Mouse (Mus musculus) brown adipose tissue, adult 24 weeks (tissue): Measurements from ENCODE around the gene Etl4. TPM values are rescaled to one million over a fixed set of nuclear protein-coding genes. Genes with fewer than 3 reads are reported as not detected.

Source experiments
- H3K27ac ChIP-seq: fragments of 200-500 bp; replicated peaks from 2 replicates; pipeline ENCODE4 v1.5.1; 2012; ENCODE audit warnings: low read depth, mild to moderate bottlenecking, low read length
- H3K4me1 ChIP-seq: fragments of 200-500 bp; 2 replicates; pipeline ENCODE4 v1.6.1; 2012; ENCODE audit warnings: low read length, mixed read lengths; ENCODE audit not compliant: control insufficient read depth, insufficient read depth, insufficient read length
- H3K4me3 ChIP-seq: fragments of 200-500 bp; 2 replicates; pipeline ENCODE4 v1.5.1; 2012; ENCODE audit warnings: low read depth, mild to moderate bottlenecking, low read length, moderate library complexity; ENCODE audit not compliant: insufficient read depth
- polyA plus RNA-seq: library from polyadenylated mRNA; stranded (reverse); fragments of >200 nt; gene quantifications from 2 replicates; pipeline ENCODE4 v1.2.4, GENCODE M21; 2012; ENCODE audit not compliant: missing spikeins, insufficient read depth, insufficient read length

Gene Etl4
- polyA plus RNA-seq, 1 experiment = 8.9 TPM

DNA sequence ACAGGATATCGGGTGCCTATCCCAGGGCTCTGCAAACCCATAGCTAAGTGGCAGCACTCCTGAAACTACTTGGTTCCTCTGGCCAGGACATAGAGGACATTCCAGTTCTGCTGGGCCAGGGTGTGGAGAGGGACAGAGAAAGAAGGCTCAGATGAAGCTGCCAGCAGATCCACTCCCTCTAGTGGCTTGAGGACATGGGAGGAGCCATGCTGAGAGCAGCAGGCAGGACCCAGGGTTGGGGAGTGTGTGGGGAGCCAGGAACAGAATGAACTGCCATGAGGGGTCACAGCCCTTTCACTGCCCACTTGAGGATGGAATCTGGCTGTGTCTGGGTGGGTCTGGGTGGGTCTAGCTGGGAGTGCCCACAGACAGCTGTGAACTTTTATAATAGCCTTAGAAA, 784.2 kb downstream of the Etl4 start:
- H3K4me3 ChIP-seq = no peak overlapping the region
- H3K27ac ChIP-seq = no peak overlapping the region
- H3K4me1 ChIP-seq = peaks cover 4% of the 10 kb centered on the region

DNA sequence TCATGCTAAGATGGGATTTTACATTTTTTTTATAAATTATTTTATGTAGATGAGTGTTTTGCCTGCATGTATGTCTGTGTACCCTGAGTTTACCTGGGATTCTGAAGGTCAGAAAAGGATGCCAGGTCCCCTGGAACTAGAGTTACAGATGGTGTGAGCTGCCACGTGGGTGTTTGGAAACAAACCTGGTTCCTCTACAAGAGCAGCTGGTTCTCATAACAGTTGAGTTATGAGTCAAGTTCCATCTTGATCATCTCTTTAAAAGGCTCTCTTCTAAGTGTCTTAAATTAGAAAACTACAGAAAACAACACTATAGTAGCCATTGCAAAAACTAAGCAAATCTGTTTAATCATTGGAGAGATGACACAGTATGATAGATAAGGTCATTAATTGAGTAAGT, 788.1 kb downstream of the Etl4 start:
- no peak overlapping the region for H3K4me3 ChIP-seq
- H3K4me1 ChIP-seq = peaks cover 4% of the 10 kb centered on the region
- H3K27ac ChIP-seq = no peak overlapping the region

DNA sequence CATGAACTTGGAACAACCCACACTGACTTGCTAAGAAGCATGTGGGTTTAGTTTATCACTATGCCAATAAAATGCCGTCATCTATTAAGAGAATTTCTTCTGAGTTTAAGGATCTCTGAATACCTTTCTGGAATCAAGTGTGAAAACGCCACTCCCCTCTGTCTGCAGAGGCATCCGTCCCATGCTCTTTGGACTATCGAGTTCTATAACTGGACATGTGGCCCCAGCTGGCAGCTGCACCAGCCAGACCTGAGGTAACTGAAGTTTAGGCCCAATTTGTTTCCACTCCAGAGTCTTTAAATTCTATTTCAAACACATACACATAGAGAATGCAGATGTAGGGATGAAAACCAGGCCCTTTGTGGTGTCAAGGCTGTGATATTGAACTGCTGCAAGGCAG, 795.5 kb downstream of the Etl4 start:
- no peaks in the 10 kb centered on the region for H3K4me1 ChIP-seq
- H3K27ac ChIP-seq = no peak overlapping the region
- H3K4me3 ChIP-seq = no peak overlapping the region

DNA sequence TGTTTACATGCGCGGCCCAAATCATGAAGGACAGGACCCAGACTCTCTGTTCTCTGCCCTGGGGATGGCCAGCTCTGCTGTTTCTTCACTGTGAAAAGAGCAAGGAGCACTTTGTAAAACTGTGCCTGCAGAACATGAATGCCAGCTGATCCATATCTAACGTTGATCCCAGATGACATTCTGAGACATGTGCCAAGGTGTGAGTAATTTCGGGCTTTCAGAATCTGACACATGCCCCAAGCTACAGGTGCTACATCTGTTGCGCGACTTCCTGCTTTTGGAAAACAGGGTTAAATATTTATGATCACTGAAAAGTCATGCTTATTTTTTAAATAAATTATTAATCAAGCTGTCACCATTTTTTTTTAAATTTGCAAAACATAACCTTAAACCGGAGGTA, 801.0 kb downstream of the Etl4 start:
- H3K4me3 ChIP-seq = no peak overlapping the region
- no peak overlapping the region for H3K27ac ChIP-seq

DNA sequence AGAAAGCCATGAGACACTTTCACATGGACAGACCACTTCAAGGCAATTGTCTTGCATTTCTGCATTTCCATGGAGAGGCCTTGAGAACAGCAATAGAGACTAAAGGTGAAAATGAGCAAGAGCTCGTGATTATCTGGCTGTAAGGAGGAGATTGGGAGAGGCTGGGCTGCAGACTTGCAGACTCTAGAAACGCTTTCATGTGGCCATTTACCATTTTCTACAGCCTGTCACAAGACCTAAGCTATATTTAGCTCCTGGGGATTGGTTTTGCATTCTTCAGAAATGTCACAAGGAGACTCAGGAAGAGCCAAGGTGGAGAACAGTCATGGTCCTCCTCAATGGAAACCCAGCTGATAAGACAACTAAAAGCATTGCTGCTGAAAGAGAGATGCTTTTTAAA, 801.4 kb downstream of the Etl4 start:
- Histone ChIP-seq H3K4me1 (no peaks in the 10 kb centered on the region), H3K4me3 (no peak overlapping the region), H3K27ac (no peak overlapping the region)

More for the DNA sequence above, 801.0 kb downstream of the Etl4 start:
- no peaks in the 10 kb centered on the region for H3K4me1 ChIP-seq

DNA sequence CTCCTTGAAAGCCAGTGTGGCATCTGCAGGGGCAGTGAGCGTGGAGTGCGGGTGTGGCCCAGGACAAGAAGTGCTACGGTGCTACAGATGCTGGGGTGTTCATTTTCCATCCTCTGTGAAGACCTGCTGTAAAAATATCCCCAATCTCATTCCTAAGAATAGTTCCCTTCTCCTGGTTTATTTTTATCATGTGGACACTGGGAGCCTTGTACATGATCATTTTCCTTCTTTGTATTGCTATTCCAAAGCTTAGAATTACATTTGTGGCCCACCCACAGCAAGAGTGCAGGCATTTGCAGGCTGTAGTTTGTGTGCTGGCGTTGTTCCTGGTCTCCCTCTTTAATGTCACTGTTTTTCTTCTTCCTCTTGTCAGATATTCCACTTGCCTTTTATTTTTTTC, 809.5 kb downstream of the Etl4 start:
- Histone ChIP-seq H3K4me3 (no peak overlapping the region), H3K27ac (no peak overlapping the region), H3K4me1 (peaks cover 4% of the 10 kb centered on the region; the same call in 1 of the 2 replicates)

DNA sequence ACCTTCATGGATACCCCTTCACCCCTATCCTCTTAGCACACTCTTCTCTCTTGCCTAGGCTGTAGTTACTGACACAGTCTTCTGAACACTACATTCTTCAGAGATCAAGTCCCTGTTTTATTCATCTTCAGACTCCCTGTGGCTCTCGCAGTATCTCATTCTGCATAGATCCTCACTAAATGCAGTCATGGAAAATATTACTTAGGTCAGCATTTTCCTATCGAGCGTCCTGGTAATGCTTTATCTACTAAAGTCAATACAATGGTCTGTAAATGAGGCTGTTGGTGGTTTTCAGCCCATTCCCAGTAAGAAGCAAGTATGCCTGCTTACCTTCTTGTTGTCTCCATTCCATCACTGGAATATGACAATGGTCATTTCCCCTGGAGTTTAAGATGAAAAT, 811.5 kb downstream of the Etl4 start:
- Histone ChIP-seq H3K4me1 (peaks cover 6% of the 10 kb centered on the region), H3K27ac (no peak overlapping the region), H3K4me3 (no peak overlapping the region)

DNA sequence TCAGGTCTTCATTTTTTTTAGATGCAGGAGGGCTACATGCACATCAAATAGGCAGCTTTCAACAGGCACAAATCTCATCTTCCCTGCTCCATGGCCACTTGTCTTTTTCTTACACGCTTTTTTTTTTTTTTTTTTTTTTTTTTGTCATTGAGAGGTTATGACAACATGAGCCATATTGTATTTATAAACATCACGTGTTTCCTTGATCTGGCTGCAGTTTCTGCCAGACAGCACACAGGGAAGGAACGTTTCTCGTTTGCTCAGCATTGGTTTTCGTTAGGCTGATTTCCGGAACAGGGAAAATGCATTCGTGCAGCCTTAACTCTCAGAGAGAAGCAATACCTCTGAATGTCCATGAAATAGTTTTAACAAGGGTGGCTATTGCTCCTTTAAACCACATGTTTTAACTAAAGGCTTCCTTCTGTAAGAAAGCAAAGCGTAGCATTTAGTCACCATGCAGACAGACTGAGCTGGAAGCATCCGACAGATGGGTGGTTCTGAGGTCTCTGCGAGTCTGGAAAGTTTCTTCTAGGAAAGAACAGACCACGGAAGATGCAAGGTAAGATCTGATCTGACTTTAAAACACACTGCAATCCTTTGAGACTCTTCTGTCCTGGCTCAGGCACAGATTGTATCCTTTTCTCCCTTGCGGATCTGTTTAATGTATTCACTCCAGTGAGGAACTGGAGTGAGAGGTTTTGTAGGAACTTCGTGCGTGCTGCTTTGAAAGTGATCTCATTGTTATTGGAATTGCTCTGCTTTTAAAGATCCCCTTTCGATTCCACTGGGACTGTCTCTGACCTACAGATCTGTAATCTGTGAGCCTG, 812.8 kb downstream of the Etl4 start:
- peak overlapping the region; percentile 28; the same call in 1 of the 2 replicates for H3K4me3 ChIP-seq
- H3K4me1 ChIP-seq = peaks cover 11% of the 10 kb centered on the region
- no peak overlapping the region for H3K27ac ChIP-seq

DNA sequence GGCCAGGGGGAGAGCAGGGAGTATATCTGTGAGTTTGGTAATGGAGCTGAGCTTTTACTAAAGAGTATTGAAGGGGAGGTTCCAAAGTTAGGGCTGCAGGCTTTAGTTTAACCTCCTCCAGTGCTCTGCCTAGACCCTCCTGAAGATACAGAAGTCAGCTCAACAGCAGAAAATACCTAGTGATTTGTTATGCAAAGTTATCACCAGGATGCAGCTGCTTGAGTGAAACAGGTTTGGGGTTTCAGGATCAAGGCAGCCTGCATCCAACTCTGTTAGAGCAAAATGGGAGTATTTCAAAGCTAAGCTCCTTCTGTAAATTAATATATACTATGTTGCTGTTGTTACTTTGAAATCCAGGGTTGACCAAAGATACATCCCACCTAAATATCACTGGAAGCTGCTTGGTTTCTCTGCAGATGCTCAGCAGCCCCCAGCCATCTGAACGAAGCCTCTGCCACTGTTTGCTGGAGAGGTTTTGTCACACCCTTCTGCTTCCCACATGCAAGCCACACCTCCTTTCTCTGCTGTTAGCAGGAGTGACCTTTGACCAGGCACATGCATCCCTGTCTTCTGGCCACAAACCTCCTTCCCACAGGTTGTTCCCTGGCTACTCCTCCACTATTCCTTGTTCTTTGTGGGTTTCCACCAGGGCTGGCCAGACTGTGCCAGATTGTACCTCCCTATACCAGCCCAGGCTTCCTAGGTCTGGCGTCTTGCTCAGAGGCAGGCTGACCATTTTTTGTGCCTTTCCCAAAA, 814.6 kb downstream of the Etl4 start:
- Histone ChIP-seq H3K4me3 (no peak overlapping the region), H3K4me1 (peaks cover 11% of the 10 kb centered on the region), H3K27ac (no peak overlapping the region)

DNA sequence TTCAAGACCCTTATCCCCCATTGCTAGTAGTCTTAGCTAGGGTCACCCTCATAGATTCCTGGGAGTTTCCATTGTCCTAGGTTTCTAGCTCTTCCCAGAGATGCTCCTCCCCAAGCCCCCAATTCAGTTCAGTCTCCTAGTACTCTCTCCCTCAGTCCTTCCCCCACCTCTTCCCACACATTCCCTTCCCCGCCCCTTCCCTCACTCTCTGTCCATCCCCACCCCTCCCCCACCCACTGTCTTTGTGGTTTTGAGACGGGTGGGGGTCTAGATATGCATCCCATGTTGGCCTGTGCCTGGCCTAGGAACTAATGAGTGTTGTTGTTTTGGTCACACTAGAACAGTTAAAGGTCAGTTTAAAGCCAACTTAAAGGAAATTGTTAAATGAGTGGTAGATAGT, 817.4 kb downstream of the Etl4 start:
- Histone ChIP-seq H3K27ac (no peak overlapping the region), H3K4me3 (no peak overlapping the region), H3K4me1 (peaks cover 8% of the 10 kb centered on the region)

DNA sequence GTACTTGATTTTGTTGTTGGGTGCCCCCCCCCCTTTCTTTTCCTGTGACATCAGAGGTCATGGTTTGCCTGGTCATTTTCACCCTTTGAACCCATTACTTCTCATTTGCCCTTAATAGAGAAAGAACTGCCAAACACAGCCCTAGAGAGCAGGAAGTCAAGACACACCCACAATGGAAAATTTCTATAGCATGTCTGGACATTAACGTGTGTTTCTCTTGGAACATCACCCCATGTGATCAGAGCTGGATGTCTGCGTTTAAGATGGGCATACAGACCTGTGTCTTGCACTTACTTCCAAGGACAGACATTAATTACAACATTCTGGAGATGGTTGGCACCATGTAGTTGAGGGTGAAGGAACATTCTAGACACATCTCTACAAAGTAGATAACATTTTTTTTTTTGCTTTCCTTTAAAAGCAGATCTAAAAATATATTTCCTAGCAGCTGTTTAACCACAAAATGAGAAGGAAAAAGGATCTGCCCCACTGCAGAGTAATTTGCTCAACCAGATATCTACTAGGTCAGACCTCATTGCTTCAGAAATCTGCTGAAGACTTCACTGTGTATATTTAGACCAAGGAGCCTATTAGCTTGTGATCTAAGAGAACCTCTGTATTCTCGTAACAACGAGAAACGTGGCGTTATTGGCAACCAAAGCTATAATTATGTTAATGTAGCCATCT, 818.3 kb downstream of the Etl4 start:
- Histone ChIP-seq H3K27ac (no peak overlapping the region), H3K4me1 (peaks cover 7% of the 10 kb centered on the region), H3K4me3 (no peak overlapping the region)

DNA sequence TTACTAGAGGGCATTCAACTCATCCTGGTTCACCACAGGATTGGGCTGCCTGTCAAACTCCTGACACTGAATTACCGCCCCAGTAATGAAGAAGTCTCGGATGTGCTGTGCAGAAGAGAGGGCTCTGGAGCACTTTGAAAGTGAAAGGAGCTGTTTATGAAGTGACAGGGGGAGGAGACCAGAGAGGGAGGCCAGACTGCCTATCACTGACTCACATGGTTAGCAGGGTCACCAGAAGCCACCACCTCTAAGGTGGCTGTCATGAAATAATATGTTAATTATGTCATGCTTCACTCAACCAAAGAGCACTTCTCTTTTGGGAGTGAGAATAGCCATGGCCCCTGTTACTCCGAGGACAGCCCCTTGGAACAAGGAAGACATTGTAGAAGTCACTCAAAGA, 825.9 kb downstream of the Etl4 start:
- no peak overlapping the region for H3K27ac ChIP-seq
- H3K4me1 ChIP-seq = peaks cover 3% of the 10 kb centered on the region
- no peak overlapping the region for H3K4me3 ChIP-seq

DNA sequence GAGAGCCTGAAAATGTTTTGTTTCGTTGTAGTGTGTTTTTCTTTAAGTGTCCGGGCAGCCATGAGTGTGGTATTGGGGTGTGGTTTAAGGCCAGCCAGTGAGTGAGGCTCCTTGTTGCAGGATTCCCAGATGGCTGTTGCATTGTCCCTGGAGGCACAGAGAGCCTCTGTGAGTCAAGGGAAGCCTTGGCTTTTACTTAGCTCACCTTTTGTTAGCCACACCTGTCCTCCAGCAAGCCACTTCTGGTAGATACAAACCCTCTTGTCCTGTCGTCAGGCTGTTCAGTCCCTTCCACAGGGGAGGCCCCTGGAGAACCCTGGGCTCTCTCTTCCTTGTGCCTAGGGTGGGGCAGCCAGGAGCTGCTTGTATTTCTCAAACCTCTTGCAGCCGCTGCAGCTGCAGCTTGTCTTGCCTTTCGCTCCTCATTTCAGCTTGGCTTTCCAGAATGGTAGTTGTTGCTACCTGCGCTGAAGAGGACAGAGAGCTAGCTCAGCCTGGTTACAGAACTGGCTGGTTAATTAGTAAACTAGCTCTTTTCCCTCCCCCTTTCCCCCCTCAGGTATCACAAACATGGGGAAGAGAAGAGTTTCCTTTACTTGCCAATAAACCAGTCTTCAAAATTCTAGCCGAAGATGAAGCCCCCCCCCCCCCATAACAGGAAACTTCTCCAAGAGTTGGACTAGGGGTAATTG, 826.9 kb downstream of the Etl4 start:
- no peak overlapping the region for H3K27ac ChIP-seq
- H3K4me1 ChIP-seq = peaks cover 3% of the 10 kb centered on the region
- H3K4me3 ChIP-seq = no peak overlapping the region

DNA sequence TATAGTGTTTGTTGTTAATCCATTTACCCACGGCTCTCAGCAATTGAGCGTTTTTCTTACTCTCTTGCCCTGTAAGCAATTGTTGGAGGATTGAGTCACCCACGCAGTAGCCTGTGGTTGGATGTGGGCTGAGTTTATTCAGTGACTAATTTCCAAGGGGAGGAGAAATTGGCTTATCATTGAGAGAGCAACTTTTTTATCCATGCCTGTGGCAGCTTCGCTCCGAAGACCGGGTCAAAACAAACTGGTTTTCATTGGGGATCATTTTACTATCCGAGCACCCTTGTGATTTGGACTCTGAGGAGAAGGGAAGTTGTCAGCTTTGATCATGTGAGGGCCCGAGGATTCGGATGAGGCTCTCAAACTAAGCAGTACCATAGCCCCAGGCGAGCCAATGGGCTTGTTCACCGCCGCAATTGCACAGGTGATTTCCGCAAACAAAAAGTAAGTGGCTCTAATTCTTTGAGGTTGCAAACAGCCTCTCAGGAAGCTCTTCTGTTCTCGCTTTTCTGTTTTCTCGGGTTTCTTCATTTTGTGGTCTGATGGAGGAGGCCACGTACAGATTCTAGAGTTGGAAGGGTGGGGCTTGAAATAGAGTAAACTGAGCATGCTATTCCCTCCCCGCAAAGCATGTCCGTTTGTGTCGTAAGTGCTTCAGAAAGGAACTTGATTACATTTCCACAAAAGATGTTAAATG, 827.7 kb downstream of the Etl4 start:
- Histone ChIP-seq H3K4me1 (peaks cover 3% of the 10 kb centered on the region), H3K4me3 (no peak overlapping the region)

More for the DNA sequence above, 827.7 kb downstream of the Etl4 start:
- H3K27ac ChIP-seq = no peak overlapping the region
